Mouse (Mus musculus) frontal cortex, postnatal 14 days (tissue): ENCODE data around the gene Pax1.

ENCODE experiments used
- DNase-seq, 2 experiments: peaks; one replicate each; pipeline ENCODE4 v3.0.0; 2022; ENCODE audit warnings: low spot score in 2 of 2

Gene Pax1

GRCm38 (mm10) chr2:147372947-147373666, 11.4 kb downstream of the Pax1 start:
- DNase-seq = no peak

- DNase-seq = no peak
These were observed 11.9 kb downstream of the Pax1 start for GRCm38 (mm10) chr2:147373667-147374007.

- no peak for DNase-seq
These were observed 12.5 kb downstream of the Pax1 start for GRCm38 (mm10) chr2:147374245-147374644.

- DNase-seq = no peak
These were observed 13.4 kb downstream of the Pax1 start for GRCm38 (mm10) chr2:147375019-147375715.

- DNase-seq = peak in 1 of 2 experiments; percentile 56
These were observed 17.2 kb downstream of the Pax1 start for GRCm38 (mm10) chr2:147378934-147379333.

- no peak for DNase-seq
These were observed 21.6 kb downstream of the Pax1 start for GRCm38 (mm10) chr2:147383373-147383772.

GRCm38 (mm10) chr2:147386949-147387348, 25.2 kb downstream of the Pax1 start:
- DNase-seq = no peak

- DNase-seq = no peak
These were observed 47.6 kb downstream of the Pax1 start for GRCm38 (mm10) chr2:147409323-147409722.

GRCm38 (mm10) chr2:147415037-147415436, 53.3 kb downstream of the Pax1 start:
- no peak for DNase-seq

GRCm38 (mm10) chr2:147424582-147425255, 63.0 kb downstream of the Pax1 start:
- DNase-seq = no peak

GRCm38 (mm10) chr2:147429607-147430356, 68.1 kb downstream of the Pax1 start:
- no peak for DNase-seq

- no peak for DNase-seq
These were observed 71.4 kb downstream of the Pax1 start for GRCm38 (mm10) chr2:147433120-147433519.
